Mouse (Mus musculus) stomach, postnatal 0 days (tissue): ENCODE results near the gene Cd1d1. TPM values are rescaled to one million over a fixed set of nuclear protein-coding genes. Genes with fewer than 3 reads are reported as not detected.
"Not testable (repeated sequence)": the region's sequence is repeated elsewhere in the genome, so short reads cannot be mapped to it uniquely, and the experiment has no call there.

Source experiments
- ATAC-seq: fragments of 200-750 bp; cut with Nextera tagmentation; 2 replicates; pipeline ENCODE4 v1.8.0; 2017; ENCODE audit not compliant: low FRiP score, low TSS enrichment
- DNase-seq: peaks from one replicate; pipeline ENCODE4 v3.0.0-alpha.2; 2016; ENCODE audit warnings: low spot score
- H3K27ac ChIP-seq: fragments of 300-500 bp; sonication (generic); replicated peaks from 2 replicates; pipeline ENCODE4 v1.5.1; 2014; ENCODE audit warnings: mild to moderate bottlenecking, control low read depth
- H3K27me3 ChIP-seq: fragments of 300-500 bp; sonication (generic); 2 replicates; pipeline ENCODE4 v1.6.1; 2014; ENCODE audit warnings: low read length; ENCODE audit not compliant: control insufficient read depth, insufficient read depth
- H3K36me3 ChIP-seq: fragments of 300-500 bp; sonication (generic); 2 replicates; pipeline ENCODE4 v1.6.1; 2014; ENCODE audit warnings: low read length, mixed read lengths; ENCODE audit not compliant: control insufficient read depth, insufficient read depth
- H3K4me1 ChIP-seq: fragments of 300-500 bp; sonication (generic); replicated peaks from 2 replicates; pipeline ENCODE4 v1.6.1; 2014; ENCODE audit warnings: antibody characterized with exemption; ENCODE audit not compliant: control insufficient read depth, insufficient read depth
- H3K4me2 ChIP-seq: fragments of 300-500 bp; sonication (generic); replicated peaks from 2 replicates; pipeline ENCODE4 v1.6.1; 2014; ENCODE audit warnings: low read depth, mild to moderate bottlenecking, control low read depth, moderate library complexity
- H3K4me3 ChIP-seq: fragments of 300-500 bp; sonication (generic); 2 replicates; pipeline ENCODE4 v1.5.1; 2014; ENCODE audit warnings: low read depth, low read length, control low read depth
- H3K9ac ChIP-seq: fragments of 300-500 bp; sonication (generic); 2 replicates; pipeline ENCODE4 v1.6.1; 2014; ENCODE audit warnings: mild to moderate bottlenecking, low read length, control low read depth, mixed read lengths
- H3K9me3 ChIP-seq: fragments of 300-500 bp; sonication (generic); 2 replicates; pipeline ENCODE4 v1.6.1; 2016; ENCODE audit warnings: low read length; ENCODE audit not compliant: control insufficient read depth
- CTCF ChIP-seq: IDR thresholded peaks from 2 replicates; pipeline ENCODE4 v1.5.1; 2016; ENCODE audit warnings: antibody characterized with exemption, low read depth, mild to moderate bottlenecking, moderate library complexity
- EP300 ChIP-seq: optimal IDR thresholded peaks from 2 replicates; pipeline ENCODE3; 2016; ENCODE audit warnings: antibody characterized with exemption
- WGBS: fragments of 180-500 bp; shearing (Covaris S2); extraction: QIAGEN DNeasy Blood & Tissue Kit; methylation state at CpG from one replicate; pipeline ENCODE4 v1.1.7; 2014; 5-methylcytosine and 5-hydroxymethylcytosine counted together
- polyA plus RNA-seq: library from polyadenylated mRNA; unstranded; fragments of >200 nt; fragmentation: Nextera tagmentation; extraction: Ambion mirVana; gene quantifications from 2 replicates; pipeline ENCODE4 v1.2.1, GENCODE M21; 2015

The Cd1d1 gene
- polyA plus RNA-seq, 1 experiment from 2014 or later, result 10.7 TPM

GRCm38 (mm10) chr3:87030855-87031254, 31.6 kb upstream of the Cd1d1 start:
- Histone ChIP-seq H3K4me3 (no peak overlapping the region), H3K4me1 (no peaks in the 10 kb centered on the region), H3K9ac (no peak overlapping the region), H3K9me3 (no peaks in the 10 kb centered on the region), H3K27ac (no peak overlapping the region), H3K4me2 (no peak overlapping the region), H3K27me3 (no peaks in the 10 kb centered on the region), H3K36me3 (no peaks in the 10 kb centered on the region)
- 22% methylated on average over 6 of the region's 6 CpGs for WGBS
- DNase-seq (peak; percentile 58), ATAC-seq (peak; percentile 40; the same call in 1 of the 2 replicates)
- peak; percentile 96 for TF ChIP-seq CTCF
- no peak for TF ChIP-seq EP300

- TF ChIP-seq EP300 (no peak), CTCF (no peak)
- no peak overlapping the region for H3K9ac ChIP-seq
- no peaks in the 10 kb centered on the region for H3K27me3 ChIP-seq
- whole genome bisulfite sequencing, result 66% methylated on average over 2 of the region's 2 CpGs
- no peak overlapping the region for H3K27ac ChIP-seq
- DNase-seq (no peak), ATAC-seq (no peak)
- no peaks in the 10 kb centered on the region for H3K9me3 ChIP-seq
- H3K4me2 ChIP-seq, result no peak overlapping the region
- no peaks in the 10 kb centered on the region for H3K36me3 ChIP-seq
- H3K4me3 ChIP-seq, result no peak overlapping the region
- no peaks in the 10 kb centered on the region for H3K4me1 ChIP-seq
Measured at GRCm38 (mm10) chr3:87017707-87018106, 18.5 kb upstream of the Cd1d1 start.

GRCm38 (mm10) chr3:87017001-87017400, 17.8 kb upstream of the Cd1d1 start:
- Histone ChIP-seq H3K4me2 (no peak overlapping the region), H3K9ac (no peak overlapping the region), H3K27ac (no peak overlapping the region), H3K9me3 (no peaks in the 10 kb centered on the region), H3K27me3 (no peaks in the 10 kb centered on the region), H3K4me3 (no peak overlapping the region), H3K4me1 (no peaks in the 10 kb centered on the region), H3K36me3 (no peaks in the 10 kb centered on the region)
- TF ChIP-seq EP300, result no peak
- TF ChIP-seq CTCF, result no peak
- ATAC-seq (no peak), DNase-seq (no peak)
- 88% methylated on average over 1 of the region's 1 CpGs for whole genome bisulfite sequencing

GRCm38 (mm10) chr3:87015931-87016330, 16.7 kb upstream of the Cd1d1 start:
- H3K4me2 ChIP-seq, result no peak overlapping the region
- no peaks in the 10 kb centered on the region for H3K4me1 ChIP-seq
- no peak overlapping the region for H3K4me3 ChIP-seq
- DNase-seq, result no peak
- WGBS, result 56% methylated on average over 4 of the region's 4 CpGs
- H3K27ac ChIP-seq, result no peak overlapping the region
- no peaks in the 10 kb centered on the region for H3K36me3 ChIP-seq
- ATAC-seq, result no peak
- H3K27me3 ChIP-seq, result no peaks in the 10 kb centered on the region
- H3K9me3 ChIP-seq, result no peaks in the 10 kb centered on the region
- no peak overlapping the region for H3K9ac ChIP-seq
- TF ChIP-seq EP300, result no peak
- no peak for TF ChIP-seq CTCF

GRCm38 (mm10) chr3:87012406-87012805, 13.2 kb upstream of the Cd1d1 start:
- not testable (repeated sequence) for DNase-seq, H3K27ac ChIP-seq, ATAC-seq, H3K9me3 ChIP-seq, H3K36me3 ChIP-seq, H3K4me2 ChIP-seq, H3K4me1 ChIP-seq, H3K4me3 ChIP-seq, H3K9ac ChIP-seq, H3K27me3 ChIP-seq
- 85% methylated on average over 3 of the region's 3 CpGs for WGBS

GRCm38 (mm10) chr3:87008281-87008680, 9.0 kb upstream of the Cd1d1 start:
- not testable (repeated sequence) for H3K4me1 ChIP-seq, H3K27ac ChIP-seq, H3K9me3 ChIP-seq, DNase-seq, H3K4me3 ChIP-seq, ATAC-seq, H3K4me2 ChIP-seq, H3K9ac ChIP-seq, H3K36me3 ChIP-seq, H3K27me3 ChIP-seq
- WGBS, result 73% methylated on average over 1 of the region's 1 CpGs
